Mouse (Mus musculus): ENCODE results near the gene Aicda.

Gene Aicda

DNA sequence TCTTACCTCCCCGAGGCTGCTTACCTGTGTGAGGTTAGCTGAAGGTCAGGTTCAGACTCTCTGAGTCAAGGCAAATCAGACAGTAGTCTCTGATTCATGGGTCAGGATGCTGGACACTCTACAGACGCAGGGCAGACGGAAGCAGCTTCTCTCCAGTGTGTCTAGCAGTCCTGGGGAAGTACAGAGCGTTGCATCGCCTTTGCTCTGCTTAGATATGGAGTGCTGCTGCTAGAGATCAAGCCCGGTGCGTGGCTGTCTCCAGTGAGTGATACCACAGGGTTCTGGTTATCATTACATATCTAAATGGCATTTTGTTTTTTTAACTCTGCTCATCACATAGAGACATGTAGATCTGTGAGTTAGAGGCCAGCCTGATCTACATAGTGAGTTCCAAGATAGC lies 43.0 kb downstream of the Aicda start:
- in situ Hi-C loops (cut with MboI; ENCODE audit: unreplicated experiment in 2 of 2) = no loop called here

DNA sequence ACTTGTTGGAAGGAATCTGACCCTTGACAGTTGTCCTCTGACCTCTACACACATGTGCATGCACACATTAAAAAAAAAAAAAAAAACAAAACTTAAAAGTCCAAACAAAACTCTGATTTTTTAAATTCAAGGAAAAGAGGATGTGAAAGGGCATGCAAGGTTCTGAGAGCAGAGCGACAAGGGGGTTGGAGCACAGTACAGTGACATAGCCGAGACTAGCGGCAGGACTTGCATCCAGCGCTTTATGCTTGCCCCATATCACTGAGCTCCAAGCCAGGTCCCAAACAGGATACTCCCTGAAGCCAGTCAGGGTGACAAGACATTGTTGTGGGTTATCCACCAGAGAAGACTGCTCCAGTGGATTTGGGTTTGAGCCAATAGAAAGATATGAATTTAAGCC lies 44.4 kb downstream of the Aicda start:
- in situ Hi-C loops (cut with MboI; ENCODE audit: unreplicated experiment in 2 of 2) = no loop called here

DNA sequence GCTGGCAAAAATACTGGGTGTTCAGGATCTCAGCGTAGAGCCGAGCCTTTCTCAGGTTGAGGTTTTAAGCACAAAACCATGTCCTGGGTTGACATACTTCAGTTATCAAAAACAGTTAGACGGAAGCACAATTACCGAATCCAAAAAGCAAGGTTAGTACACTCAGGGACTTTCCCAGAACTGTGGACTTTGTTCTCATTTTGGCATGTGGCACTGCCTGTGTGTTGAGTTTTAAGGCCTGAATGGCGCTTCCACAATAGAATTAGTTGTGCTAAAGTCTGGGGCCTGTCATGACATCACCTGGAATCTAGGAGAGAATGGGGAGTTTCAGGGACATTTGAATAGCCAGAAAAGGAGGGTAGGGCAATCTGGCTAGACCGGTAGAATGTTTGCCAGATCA lies 44.8 kb downstream of the Aicda start:
- in situ Hi-C loops (cut with MboI; ENCODE audit: unreplicated experiment in 2 of 2) = no loop called here

DNA sequence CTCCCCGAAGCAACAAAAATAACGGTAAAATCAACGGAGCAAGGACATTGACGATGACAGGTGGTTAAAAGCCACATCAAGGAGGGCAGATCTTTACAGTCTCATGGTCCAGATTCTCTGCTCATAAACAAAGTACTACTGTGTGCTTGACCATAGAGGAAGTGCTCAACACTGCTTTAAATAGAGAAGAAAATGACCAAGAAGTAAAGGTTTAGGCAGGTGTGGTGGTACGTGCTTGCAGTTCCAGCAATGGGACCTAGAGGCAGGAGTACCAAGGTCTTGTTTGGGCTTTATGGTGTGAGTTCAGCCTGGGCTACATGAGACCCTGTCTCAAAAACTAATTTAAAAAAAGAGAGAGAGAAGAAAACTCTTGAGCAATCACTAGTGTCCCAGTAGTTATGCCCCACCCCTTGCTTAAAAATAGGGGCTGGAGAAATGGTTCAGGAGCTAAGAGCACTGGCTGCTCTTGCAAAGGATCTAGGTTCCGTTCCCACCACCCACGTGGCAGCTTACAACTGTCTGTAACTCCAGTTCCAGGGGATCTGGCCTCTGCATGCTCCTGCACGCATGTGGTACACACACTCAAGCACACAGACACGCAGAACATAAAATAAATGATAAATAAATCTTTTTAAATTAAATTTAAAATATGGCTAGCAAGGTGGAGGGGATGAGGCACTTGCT lies 45.6 kb downstream of the Aicda start:
- in situ Hi-C loops (cut with MboI; ENCODE audit: unreplicated experiment in 2 of 2) = no loop called here

DNA sequence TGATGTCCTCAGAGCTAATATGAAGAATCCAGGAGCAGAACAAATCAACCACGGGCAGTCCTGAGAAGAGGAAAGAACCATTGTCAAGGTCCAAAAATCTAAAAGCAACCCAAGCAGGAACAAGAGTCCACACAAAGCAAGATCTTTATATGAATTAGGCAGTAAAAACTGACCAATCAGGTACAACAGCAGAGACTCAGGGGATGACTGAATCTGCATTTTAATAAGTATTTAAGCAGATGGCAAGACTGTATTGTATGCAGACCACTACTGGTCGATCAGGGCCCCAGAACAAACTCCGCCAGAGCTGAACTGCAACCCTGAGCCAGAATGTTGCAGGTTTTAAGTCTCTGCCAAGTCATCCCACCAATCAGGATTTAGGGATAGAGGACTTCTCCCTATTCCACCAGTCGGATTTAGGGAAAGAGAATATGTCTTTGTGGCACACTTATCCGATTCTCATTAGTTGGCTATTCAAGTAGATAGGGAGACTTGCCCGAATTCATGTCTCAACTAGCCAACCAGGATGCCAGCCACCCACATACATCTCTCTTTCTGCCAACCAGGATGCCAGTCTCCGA lies 46.6 kb downstream of the Aicda start:
- in situ Hi-C loops (cut with MboI; ENCODE audit: unreplicated experiment in 2 of 2) = loop anchor here (5.0 to 10.0 kb wide), 6 partner anchors 33 to 1775 kb away; partner anchors contain the start of genes Necap1 (in 2 of the 2) and Foxj2 (in 1 of the 2)

DNA sequence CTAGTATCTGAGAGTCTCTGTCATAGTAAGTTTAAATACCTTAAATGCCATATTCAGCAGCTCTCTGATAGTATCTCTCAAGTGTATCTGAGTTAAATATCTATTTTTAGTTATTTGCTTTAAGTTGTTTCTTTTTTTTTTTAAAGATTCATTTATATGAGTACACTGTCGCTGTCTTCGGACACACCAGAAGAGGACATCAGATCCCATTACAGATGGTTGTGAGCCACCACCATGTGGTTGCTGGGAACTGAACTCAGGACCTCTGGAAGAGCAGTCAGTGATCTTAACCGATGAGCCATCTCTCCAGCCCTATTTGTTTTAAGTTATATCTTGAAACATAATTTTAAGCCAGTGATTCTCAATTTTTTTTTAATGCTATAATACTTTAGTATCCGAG lies 47.4 kb downstream of the Aicda start:
- in situ Hi-C loops (cut with MboI; ENCODE audit: unreplicated experiment in 2 of 2) = loop anchor here (5.0 to 10.0 kb wide), 6 partner anchors 34 to 1774 kb away; partner anchors contain the start of genes Necap1 (in 2 of the 2) and Foxj2 (in 1 of the 2)

DNA sequence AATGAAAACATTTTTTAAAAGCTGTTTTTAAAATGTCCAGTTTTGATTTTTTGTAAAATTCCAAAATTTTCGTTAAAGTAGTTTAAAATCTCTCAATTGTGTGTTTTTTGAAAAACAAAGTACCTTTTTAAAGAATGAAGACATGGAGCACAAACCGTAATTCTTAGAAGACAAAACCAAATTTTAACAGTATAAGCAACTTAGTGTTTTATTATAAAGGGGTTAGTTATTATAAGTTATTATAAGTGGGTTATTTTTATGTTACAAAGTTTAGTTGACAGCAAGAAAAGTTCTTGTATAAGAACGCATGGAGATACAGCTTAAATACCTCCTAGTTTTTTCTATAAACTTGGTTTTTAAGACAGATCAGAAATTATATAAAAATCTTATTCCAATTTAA lies 48.0 kb downstream of the Aicda start:
- in situ Hi-C loops (cut with MboI; ENCODE audit: unreplicated experiment in 2 of 2) = loop anchor here (5.0 to 10.0 kb wide), 6 partner anchors 34 to 1773 kb away; partner anchors contain the start of genes Necap1 (in 2 of the 2) and Foxj2 (in 1 of the 2)

DNA sequence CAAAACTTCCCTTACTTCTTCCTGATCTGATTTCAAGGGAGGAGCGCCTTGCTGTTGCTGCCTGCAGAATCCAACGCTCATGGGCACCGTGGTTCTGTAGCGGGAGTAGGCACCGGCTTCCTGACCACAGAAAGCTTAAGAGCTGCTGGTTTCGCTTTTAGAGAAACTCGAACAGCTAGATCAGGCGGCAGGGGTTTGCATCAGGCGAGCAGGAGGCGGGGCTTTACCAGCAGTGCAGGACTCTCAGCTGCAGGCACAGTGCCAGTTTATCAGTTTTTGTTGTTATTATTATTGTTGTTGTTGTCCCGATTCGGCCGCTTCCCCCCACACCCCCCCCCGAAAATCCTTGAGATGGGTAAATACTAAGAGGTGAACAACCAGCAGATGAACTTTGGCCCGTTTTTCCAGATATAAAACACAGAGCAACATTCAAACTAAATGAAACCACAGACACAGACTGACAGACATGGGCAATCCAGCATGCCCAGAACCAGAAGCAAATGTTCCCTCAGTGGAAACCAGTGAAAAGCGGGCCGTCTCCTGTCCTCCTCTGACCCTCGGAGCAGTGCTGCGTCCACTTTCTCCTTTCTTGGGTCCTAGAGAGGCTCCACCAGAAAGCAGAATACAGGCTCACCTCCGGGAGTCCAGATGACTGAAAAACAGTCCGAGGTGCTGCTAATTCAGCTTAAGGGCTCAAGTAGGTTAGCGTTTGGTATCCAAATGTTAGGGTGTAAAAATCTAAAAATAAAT lies 48.8 kb downstream of the Aicda start, which contains the start of gene Apobec1:
Gene Apobec1, minus strand, starts transcription at position 203 of the 750 bp plus-strand sequence.
- in situ Hi-C loops (cut with MboI; ENCODE audit: unreplicated experiment in 2 of 2) = loop anchor here (5.0 to 10.0 kb wide), 6 partner anchors 35 to 1772 kb away; partner anchors contain the start of genes Necap1 (in 2 of the 2) and Foxj2 (in 1 of the 2)

DNA sequence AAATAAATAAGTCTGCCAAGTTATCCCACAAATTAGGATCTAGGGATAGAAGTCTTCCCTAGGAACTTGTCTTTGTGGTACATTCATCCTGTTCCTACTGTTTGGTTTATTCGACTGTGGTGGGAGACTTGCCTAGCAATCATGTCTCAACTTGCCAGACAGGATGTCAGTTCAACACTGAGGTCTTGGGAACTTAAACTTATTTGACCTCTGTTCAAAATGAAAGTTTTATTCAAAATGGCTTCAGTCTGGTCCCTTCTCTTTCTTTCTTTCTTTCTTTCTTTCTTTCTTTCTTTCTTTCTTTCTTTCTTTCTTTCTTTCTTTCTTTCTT lies 49.4 kb downstream of the Aicda start:
- in situ Hi-C loops (cut with MboI; ENCODE audit: unreplicated experiment in 2 of 2) = loop anchor here (5.0 to 10.0 kb wide), 6 partner anchors 36 to 1772 kb away; partner anchors contain the start of genes Necap1 (in 2 of the 2) and Foxj2 (in 1 of the 2)

DNA sequence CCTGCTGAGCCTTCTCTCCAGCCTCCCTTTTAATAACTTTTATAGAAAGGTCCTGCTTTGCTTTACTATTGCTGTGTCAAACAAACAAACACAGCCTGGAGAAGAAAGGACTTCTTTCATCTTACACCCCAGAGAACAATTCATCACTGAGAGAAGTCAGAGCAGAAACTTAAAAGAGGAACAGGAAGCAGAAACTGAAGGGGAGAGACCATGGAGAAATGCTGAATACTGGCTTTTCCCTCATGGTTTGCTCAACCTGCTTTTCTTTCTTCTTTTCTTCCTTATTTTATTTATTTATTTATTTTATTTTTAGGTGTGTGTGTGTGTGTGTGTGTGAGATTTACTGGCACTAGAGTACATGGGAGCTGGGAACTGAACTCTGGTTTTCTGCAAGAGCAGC lies 50.7 kb downstream of the Aicda start:
- in situ Hi-C loops (cut with MboI; ENCODE audit: unreplicated experiment in 2 of 2) = loop anchor here (5.0 to 10.0 kb wide), 6 partner anchors 37 to 1771 kb away; partner anchors contain the start of genes Necap1 (in 2 of the 2) and Foxj2 (in 1 of the 2)

DNA sequence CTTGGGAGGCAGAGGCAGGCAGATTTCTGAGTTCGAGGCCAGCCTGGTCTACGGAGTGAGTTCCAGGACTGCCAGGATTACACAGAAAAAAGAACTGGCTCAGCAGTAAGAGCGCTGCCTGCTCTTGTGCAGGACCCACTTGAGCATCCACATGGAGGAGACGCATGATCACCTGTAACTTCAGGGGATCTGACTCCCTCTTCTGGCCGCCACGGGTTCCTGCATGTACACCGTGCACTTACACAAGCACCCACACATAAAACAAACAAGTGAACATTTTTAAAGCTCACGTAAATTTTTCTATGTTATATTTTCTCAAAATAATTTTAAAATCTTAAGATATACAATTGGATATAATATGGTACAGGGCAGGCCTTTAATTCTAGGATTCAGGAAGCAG lies 51.9 kb downstream of the Aicda start:
- in situ Hi-C loops (cut with MboI; ENCODE audit: unreplicated experiment in 2 of 2) = loop anchor here (5.0 to 10.0 kb wide), 3 partner anchors 108 to 1769 kb away; partner anchors contain the start of genes Necap1 (in 1 of the 2) and Rimklb (in 1 of the 2)

DNA sequence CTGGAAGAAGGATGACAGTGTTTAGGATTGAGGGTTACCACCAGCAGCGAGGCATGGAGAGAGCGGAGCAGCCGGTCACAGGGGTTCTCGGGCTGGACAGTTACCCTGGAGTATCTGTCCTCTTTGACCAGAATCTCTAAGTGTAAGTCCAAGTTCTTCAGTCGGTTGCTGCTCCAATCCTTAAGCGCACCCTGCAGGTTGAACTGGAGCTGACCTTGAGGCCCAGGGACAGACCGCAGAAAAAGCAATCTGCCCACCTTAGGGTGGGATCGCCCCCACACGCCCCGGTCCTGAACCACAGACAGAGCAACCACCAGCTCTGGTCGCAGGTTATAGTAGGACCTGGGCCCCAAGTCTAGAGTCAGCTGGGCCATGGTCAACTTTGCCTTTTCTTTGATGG lies 53.1 kb downstream of the Aicda start:
- in situ Hi-C loops (cut with MboI; ENCODE audit: unreplicated experiment in 2 of 2) = loop anchor here (5.0 to 10.0 kb wide), 3 partner anchors 109 to 1768 kb away; partner anchors contain the start of genes Necap1 (in 1 of the 2) and Rimklb (in 1 of the 2)

DNA sequence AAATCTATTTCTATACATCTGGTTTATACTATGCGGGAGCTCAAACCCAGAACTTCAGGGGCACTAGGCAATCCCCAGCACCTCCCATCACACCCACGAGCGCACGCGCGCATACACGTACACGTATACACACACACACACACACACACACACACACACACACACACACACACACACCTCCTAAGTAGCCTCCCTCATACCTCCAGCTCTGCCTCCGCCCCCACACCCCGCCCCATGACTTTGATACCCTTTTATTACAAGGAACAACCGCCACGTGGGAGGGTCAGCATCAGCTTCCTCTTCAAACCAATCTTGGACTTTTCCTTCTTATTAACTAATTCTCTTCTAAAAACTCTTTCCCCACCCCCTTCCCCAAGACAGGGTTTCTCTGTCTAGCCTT lies 54.1 kb downstream of the Aicda start:
- in situ Hi-C loops (cut with MboI; ENCODE audit: unreplicated experiment in 2 of 2) = loop anchor here (5.0 to 10.0 kb wide), 3 partner anchors 110 to 1767 kb away; partner anchors contain the start of genes Necap1 (in 1 of the 2) and Rimklb (in 1 of the 2)

DNA sequence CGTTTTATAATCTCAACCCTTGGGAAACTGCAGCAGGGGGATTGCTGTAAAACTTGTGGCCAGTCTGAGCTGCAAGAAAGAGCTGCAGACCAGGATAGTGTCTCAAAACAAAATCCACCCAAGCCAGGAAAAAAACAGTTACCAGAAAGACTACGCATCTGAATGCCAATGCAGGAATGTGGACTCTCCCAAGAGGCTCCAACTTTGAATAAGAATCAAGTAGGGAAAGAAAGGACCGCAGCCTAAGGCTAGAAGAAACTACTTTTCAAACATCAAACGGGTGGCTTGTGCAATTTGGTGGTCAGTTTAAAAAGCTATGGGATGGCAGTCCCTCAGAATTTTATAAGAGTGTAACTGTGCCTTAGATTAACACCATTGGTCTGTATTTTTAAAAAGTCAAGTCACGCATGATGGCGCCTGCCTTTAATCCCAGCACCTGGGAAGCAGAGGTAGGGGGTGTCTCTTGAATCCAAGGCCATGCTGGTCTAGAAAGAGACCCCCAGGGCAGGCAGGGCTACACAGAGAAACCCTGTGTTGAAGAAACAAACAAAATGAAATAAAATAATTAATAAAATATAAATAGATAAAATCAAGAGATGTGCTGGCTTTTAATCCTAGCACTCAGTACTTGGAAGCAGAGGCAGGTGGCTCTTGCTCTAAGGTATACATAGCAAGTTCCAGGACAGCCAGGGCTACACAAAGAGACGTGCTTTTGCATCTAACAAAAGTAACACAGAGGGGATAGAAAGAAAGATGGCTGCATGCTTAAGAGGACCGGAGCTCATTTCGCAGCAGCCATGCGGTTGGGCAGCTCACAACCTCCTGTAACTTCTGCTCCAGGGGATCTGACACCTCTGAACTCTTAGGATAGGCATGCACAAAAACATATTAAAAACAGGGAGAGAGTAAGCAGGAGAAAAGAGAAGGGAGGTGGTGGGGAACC lies 55.1 kb downstream of the Aicda start:
- in situ Hi-C loops (cut with MboI; ENCODE audit: unreplicated experiment in 2 of 2) = loop anchor here (5.0 to 10.0 kb wide), 3 partner anchors 111 to 1766 kb away; partner anchors contain the start of genes Necap1 (in 1 of the 2) and Rimklb (in 1 of the 2)

DNA sequence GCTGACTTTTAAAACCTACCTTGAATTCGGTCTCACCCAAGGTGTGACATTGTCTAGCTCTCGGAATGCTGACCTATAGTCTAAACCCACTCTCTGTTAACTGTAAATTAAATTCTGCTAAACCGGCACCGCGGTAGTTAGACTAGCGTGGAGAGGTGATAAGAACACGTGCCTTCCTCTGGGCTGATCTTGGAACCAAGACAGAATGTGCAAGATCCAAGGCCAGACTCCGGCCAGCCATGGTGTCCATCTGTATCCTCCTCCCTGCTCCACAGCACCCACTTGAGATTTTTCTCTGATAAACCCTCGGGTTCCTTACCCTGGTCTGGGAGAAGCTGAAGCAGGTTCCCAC lies 55.8 kb downstream of the Aicda start:
- in situ Hi-C loops (cut with MboI; ENCODE audit: unreplicated experiment in 2 of 2) = loop anchor here (5.0 to 10.0 kb wide), 3 partner anchors 112 to 1765 kb away; partner anchors contain the start of genes Necap1 (in 1 of the 2) and Rimklb (in 1 of the 2)

DNA sequence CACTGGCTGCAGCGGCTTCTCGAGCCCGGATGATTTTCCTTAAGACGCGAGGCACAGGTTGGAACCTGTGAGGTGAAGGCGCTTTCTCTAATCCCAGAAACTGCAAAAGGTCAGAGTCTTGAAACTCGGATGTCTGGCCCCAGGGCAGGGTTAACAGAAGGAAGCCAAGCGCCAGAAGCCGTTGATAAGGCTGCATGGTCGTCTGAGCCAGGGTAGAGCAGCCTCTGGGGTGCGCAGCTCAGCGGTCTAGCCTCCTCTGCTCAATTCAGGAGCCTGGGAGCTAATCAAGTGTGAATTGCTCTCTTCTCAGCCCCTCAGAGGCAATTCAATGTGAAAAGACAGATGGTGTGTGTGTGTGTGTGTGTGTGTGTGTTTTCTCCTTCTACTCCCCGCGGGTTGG lies 56.2 kb downstream of the Aicda start, which contains the start of gene Gdf3:
Gene Gdf3, minus strand, starts transcription at position 317 of the 400 bp plus-strand sequence.
- in situ Hi-C loops (cut with MboI; ENCODE audit: unreplicated experiment in 2 of 2) = loop anchor here (5.0 to 10.0 kb wide), 3 partner anchors 112 to 1765 kb away; partner anchors contain the start of genes Rimklb (in 2 of the 2) and Necap1 (in 1 of the 2)

DNA sequence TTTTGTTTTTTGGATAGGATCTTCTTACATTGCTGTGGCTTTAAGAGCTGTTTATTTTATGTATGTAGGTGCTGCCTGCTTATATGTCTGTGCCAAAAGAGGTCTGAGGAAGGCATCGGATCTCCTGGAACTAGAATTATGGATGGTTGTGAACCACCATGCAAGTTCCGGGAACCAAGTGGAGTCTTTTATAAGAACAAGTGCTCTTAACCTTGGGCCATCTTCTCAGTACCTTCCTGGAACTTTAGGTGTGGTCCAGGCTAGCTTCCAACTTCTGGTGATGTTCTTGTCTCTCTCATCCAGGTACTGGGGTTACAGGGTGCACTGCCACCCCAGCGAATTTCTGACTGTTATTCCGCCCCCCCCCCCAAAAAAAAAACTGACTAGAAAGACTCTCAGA lies 58.8 kb downstream of the Aicda start:
- in situ Hi-C loops (cut with MboI; ENCODE audit: unreplicated experiment in 2 of 2) = loop anchor here in 1 of 2 experiments (5.0 kb wide), 1 partner anchor 115 kb away; the partner anchor contains the start of gene Rimklb

All from v-Abl transformed pro-B cells (cell line).